Mouse (Mus musculus) C2C12 (cell line): ENCODE data around the gene Rgs2. TPM values are rescaled to one million over a fixed set of nuclear protein-coding genes. Genes with fewer than 3 reads are reported as not detected.

ENCODE experiments used
- H3K27me3 ChIP-seq: one replicate; pipeline ENCODE4 v1.6.1; 2011; ENCODE audit not compliant: control insufficient read depth, insufficient read depth, insufficient read length
- H3K36me3 ChIP-seq: one replicate; pipeline ENCODE4 v1.6.1; 2011; ENCODE audit not compliant: control insufficient read depth, insufficient read depth
- H3K4me3 ChIP-seq: one replicate; pipeline ENCODE4 v1.5.1; 2011; ENCODE audit warnings: mild to moderate bottlenecking, control low read depth; ENCODE audit not compliant: poor library complexity, insufficient read depth, severe bottlenecking
- H3K79me2 ChIP-seq: one replicate; pipeline ENCODE4 v1.6.1; 2011; ENCODE audit not compliant: control insufficient read depth, insufficient read depth
- H3K79me3 ChIP-seq: one replicate; pipeline ENCODE4 v1.6.1; 2011; ENCODE audit warnings: low read depth, control low read depth
- H3ac ChIP-seq: one replicate; pipeline ENCODE3; 2011; ENCODE audit warnings: low read depth; ENCODE audit not compliant: control insufficient read depth, insufficient read length
- CEBPB ChIP-seq: IDR thresholded peaks from one replicate; pipeline ENCODE4 v1.6.1; 2011; ENCODE audit warnings: low read depth, mild to moderate bottlenecking, control low read depth, moderate library complexity
- CTCF ChIP-seq: IDR thresholded peaks from one replicate; pipeline ENCODE4 v1.5.1; 2011; ENCODE audit not compliant: control insufficient read depth, insufficient read depth, insufficient read length
- FOSL1 ChIP-seq: IDR thresholded peaks from one replicate; pipeline ENCODE4 v1.8.0; 2011; ENCODE audit warnings: mild to moderate bottlenecking, low read length; ENCODE audit not compliant: poor library complexity, insufficient read depth, severe bottlenecking
- MAX ChIP-seq: IDR thresholded peaks from one replicate; pipeline ENCODE4 v1.6.1; 2011; ENCODE audit warnings: mild to moderate bottlenecking, control low read depth
- MYOD1 ChIP-seq: IDR thresholded peaks from one replicate; pipeline ENCODE4 v1.6.1; 2011; ENCODE audit warnings: low read depth; ENCODE audit not compliant: control insufficient read depth, insufficient read length
- MYOG ChIP-seq: IDR thresholded peaks from one replicate; pipeline ENCODE4 v1.6.1; 2011; ENCODE audit not compliant: control insufficient read depth, insufficient read length; ENCODE audit errors: extremely low read depth
- USF1 ChIP-seq: IDR thresholded peaks from one replicate; pipeline ENCODE4 v1.6.1; 2011; ENCODE audit warnings: low read depth, mild to moderate bottlenecking, control low read depth, moderate library complexity
- long read RNA-seq, 2 experiments: library from polyadenylated mRNA; unstranded; transcript quantifications; one replicate each; pipeline ENCODE4 v2.0.0; 2019 to 2020
- polyA plus RNA-seq: library from polyadenylated mRNA; unstranded; fragments of >200 nt; fragmentation: generic; extraction: Trizol; gene quantifications from one replicate; pipeline ENCODE4 v1.2.1, GENCODE M21; 2012; ENCODE audit warnings: missing spikeins

Rgs2 gene
- 1.7 TPM for polyA plus RNA-seq
- long read RNA-seq, experiment 1, transcript Rgs2-202 (5 exons, 3,021 nt) = major isoform, 5 of 7 reads
- long read RNA-seq, experiment 1, partial matches to known transcripts = 1 of 7 reads
- long read RNA-seq, experiment 1, other reads (novel, unspliced or antisense) = 1 of 7 reads
- long read RNA-seq, experiment 2, partial matches to known transcripts = 0 of 1 reads
- long read RNA-seq, experiment 2, other reads (novel, unspliced or antisense) = 0 of 1 reads

DNA sequence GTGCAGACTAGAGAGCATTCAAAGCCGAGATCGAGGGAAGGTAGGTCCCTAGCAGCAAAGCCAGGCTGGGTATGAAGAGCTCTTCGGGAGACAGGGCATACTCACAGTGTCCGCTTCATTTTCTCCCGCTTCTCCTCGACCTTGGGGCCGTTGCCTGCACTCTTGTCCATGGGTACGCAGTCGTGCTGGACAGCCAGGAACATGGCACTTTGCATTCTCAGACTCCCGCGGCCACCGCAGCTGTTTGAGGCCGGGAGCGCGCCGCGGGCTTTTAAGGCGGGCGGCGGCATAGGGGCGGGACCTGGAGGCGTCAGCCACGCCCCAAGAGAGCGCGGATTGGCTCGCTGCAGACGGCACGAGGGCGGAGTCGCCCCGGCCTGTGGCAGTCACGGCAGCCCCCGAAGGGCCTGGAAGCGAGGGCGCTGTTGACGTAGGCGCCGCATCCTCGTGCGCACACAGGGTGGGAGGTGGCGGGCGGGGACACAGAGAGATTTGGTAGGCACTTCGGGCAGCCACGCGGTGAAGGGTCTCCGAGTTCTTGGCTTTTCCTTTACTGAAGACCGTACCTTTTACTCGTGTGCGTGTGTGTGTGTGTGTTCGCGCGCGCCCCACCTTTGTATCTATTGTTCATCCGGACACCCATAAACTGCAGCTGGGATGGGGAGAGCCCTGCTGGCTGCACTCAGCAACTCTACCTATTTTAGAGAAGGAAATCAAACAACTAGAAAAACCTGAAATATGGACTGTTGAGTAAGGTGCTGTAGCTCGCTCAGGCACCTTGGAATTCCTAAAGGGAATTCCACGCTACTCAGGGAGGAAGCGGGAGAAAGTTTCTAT lies at the start of gene Rgs2:
Rgs2 (minus strand) TSS at position 258 of the 837 bp plus-strand sequence.
- peak within 1 kb of the TSS; percentile 18 for H3K4me3 ChIP-seq
- H3K36me3 ChIP-seq = no peaks in the 10 kb centered on the region
- TF ChIP-seq MAX = peak; percentile 49
- TF ChIP-seq CTCF = no peak
- no peak for TF ChIP-seq FOSL1
- TF ChIP-seq MYOG = no peak
- TF ChIP-seq MYOD1 = no peak
- TF ChIP-seq USF1 = no peak
- TF ChIP-seq CEBPB = no peak
- H3ac ChIP-seq = peak within 1 kb of the TSS; percentile 62
- no peaks in the 10 kb centered on the region for H3K79me2 ChIP-seq
- no peaks in the 10 kb centered on the region for H3K79me3 ChIP-seq
- H3K27me3 ChIP-seq = no peaks in the 10 kb centered on the region

DNA sequence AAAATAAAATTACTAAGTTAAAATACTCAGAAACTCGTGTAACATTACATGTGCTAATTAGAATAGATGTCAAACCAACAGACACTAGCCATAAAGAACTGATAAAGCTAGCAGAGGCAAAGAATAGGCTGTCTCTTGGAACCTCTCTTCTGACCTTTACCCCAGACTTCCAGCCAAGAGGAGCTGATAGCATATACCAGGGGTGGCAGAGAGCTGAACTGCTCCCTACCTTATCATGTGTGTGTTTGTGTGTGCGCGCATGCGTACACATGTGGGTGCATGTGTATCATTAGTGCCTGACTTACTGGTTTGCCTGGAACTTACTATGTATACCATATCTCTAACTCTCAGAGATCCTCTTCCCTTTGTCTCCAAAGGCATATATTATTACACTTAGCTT lies 49.4 kb upstream of the Rgs2 start:
- H3K36me3 ChIP-seq = no peaks in the 10 kb centered on the region
- H3K27me3 ChIP-seq = no peaks in the 10 kb centered on the region
- H3K4me3 ChIP-seq = no peak overlapping the region
- no peak overlapping the region for H3ac ChIP-seq
- TF ChIP-seq MAX (no peak), MYOD1 (no peak), USF1 (no peak), CTCF (no peak), FOSL1 (no peak), CEBPB (no peak), MYOG (no peak)
- no peaks in the 10 kb centered on the region for H3K79me2 ChIP-seq
- H3K79me3 ChIP-seq = no peaks in the 10 kb centered on the region

DNA sequence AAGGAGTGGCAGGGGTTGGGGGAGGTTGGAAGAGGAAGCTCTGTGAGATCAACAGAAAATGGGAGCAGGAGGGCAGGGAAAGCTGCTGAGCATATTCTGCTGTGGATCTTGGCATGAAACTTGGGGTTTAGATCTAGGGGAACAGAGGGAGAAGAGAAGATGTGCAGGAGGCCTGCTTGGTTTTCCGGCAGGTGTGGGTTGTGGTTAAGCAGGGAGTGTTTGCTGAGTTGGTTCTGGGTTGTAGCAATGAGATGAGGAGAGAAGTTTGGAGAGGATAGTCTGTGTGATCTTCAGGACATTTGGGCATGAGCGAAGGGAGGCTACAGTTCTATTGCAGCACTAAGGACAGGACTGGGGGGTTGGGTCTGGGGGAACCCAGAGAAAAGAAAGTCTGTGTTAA lies 37.9 kb upstream of the Rgs2 start:
- no peak for TF ChIP-seq USF1
- TF ChIP-seq CEBPB = no peak
- TF ChIP-seq FOSL1 = no peak
- no peak for TF ChIP-seq MYOG
- TF ChIP-seq MAX = no peak
- TF ChIP-seq MYOD1 = no peak
- TF ChIP-seq CTCF = no peak
- Histone ChIP-seq H3K79me2 (no peaks in the 10 kb centered on the region), H3ac (no peak overlapping the region), H3K79me3 (no peaks in the 10 kb centered on the region), H3K27me3 (no peaks in the 10 kb centered on the region), H3K4me3 (no peak overlapping the region), H3K36me3 (no peaks in the 10 kb centered on the region)

DNA sequence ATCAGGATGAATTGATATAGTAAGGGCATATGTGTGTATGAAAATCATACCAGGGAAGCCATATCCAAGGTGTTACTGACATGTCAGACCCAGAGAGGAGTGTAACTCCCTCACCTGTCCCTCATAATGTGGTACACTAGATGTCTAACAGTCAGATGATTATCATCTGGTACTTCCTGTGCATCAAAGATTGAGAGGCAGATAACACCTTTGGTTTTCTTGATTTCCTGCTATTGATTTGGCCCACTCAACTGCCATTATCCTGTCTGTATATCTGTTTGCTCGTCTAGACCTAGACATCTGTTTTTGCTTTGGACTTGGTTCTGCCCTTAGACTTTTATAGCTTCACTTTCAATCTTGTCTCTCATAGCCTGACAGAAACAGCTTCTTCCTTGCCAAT lies 29.5 kb upstream of the Rgs2 start:
- Histone ChIP-seq H3K79me3 (no peaks in the 10 kb centered on the region), H3K4me3 (no peak overlapping the region), H3K27me3 (no peaks in the 10 kb centered on the region), H3K79me2 (no peaks in the 10 kb centered on the region), H3K36me3 (no peaks in the 10 kb centered on the region), H3ac (no peak overlapping the region)
- TF ChIP-seq FOSL1 (no peak), CEBPB (no peak), MAX (no peak), CTCF (no peak), MYOG (no peak), MYOD1 (no peak), USF1 (no peak)

DNA sequence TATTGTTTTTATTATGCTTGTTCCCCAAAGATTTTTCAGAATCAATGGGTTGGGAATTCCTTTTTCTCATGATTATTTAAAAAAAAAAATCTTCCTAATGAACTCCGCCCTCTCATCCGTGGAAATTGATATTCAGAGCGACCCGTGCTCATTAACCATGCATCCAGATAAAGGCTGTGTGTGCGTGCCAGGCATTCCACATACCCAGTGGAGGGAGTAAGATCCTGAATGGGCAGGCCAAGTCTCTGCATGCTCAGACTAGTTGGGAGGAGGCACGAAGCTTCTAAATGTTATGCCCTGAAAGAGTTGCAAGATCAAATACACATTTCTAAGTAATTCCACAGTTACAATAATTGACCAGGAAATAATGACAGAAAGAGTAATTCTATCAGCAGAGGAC lies 26.5 kb upstream of the Rgs2 start:
- Histone ChIP-seq H3K4me3 (no peak overlapping the region), H3K79me3 (no peaks in the 10 kb centered on the region), H3K36me3 (no peaks in the 10 kb centered on the region), H3K27me3 (no peaks in the 10 kb centered on the region), H3K79me2 (no peaks in the 10 kb centered on the region), H3ac (no peak overlapping the region)
- TF ChIP-seq CTCF (no peak), CEBPB (no peak), MAX (no peak), USF1 (no peak), FOSL1 (no peak), MYOG (no peak), MYOD1 (no peak)
